Mouse (Mus musculus) right cerebral cortex, postnatal 14 days (tissue): ENCODE measurements at regions not wholly inside any gene's neighbourhood (a gene's known extent, or its start where the extent isn't known, plus 50 kb on each side); places are given as distances from the start of the nearest gene placed in this dataset.
A peak's percentile ranks its signal among the peaks of the same experiment; 100 is the strongest.
"Not testable (repeated sequence)": the region's sequence is repeated elsewhere in the genome, so short reads cannot be mapped to it uniquely, and the experiment has no call there.

Source experiments
- DNase-seq: peaks from one replicate; pipeline ENCODE4 v3.0.0; 2022

- DNase-seq, result peak; percentile 62
These were observed 161.5 kb downstream of the Hpcal1 start for GRCm38 (mm10) chr12:17852138-17852537.

GRCm38 (mm10) chr12:17872491-17872890, 181.8 kb downstream of the Hpcal1 start:
- not testable (repeated sequence) for DNase-seq

- DNase-seq, result peak; percentile 89
These were observed 190.9 kb downstream of the Hpcal1 start for GRCm38 (mm10) chr12:17881371-17882116.

GRCm38 (mm10) chr12:17882117-17883116, 191.8 kb downstream of the Hpcal1 start:
- peak; percentile 4 for DNase-seq

GRCm38 (mm10) chr12:17891663-17892310, 201.1 kb downstream of the Hpcal1 start:
- not testable (repeated sequence) for DNase-seq

- not testable (repeated sequence) for DNase-seq
These were observed 222.4 kb downstream of the Hpcal1 start for GRCm38 (mm10) chr12:17913058-17913457.
